Mouse (Mus musculus): ENCODE data around the gene Tex261. TPM values are rescaled to one million over a fixed set of nuclear protein-coding genes. Genes with fewer than 3 reads are reported as not detected.

The Tex261 gene
- polyA plus RNA-seq (2012; rRNA removed; ENCODE audit: low replicate concordance), result 78.3 and 99.0 TPM in 2 replicates

GRCm38 (mm10) chr6:83775638-83776293 lies at the start of gene Tex261:
TSS of gene Tex261 (minus strand) at chr6:83775813.

GRCm38 (mm10) chr6:83794760-83795296 lies 19.2 kb upstream of the Tex261 start, which contains the start of gene Nagk:
TSS of gene Nagk (plus strand) at chr6:83794982.

GRCm38 (mm10) chr6:83762344-83762743 lies 13.3 kb downstream of the Tex261 start, which contains the start of gene Ankrd53:
TSS of gene Ankrd53 (plus strand) at chr6:83762644.

GRCm38 (mm10) chr6:83742761-83743160 lies 32.9 kb downstream of the Tex261 start, which contains the start of gene Atp6v1b1:
TSS of gene Atp6v1b1 (plus strand) at chr6:83742990.

Other genes starting within 250 kb of the Tex261 start
- gene Actg2, start 239.5 kb downstream of the Tex261 start, polyA plus RNA-seq (2012; rRNA removed; ENCODE audit: low replicate concordance), result 241 and 539 TPM in 2 replicates
- gene Stambp, start 203.1 kb downstream of the Tex261 start, polyA plus RNA-seq (2012; rRNA removed; ENCODE audit: low replicate concordance), result 4.4 and 6.7 TPM in 2 replicates
- not detected in 2 replicates for gene Clec4f, start 119.6 kb downstream of the Tex261 start, polyA plus RNA-seq (2012; rRNA removed; ENCODE audit: low replicate concordance)
- gene Cd207, start 98.0 kb downstream of the Tex261 start, polyA plus RNA-seq (2012; rRNA removed; ENCODE audit: low replicate concordance), result not detected in 2 replicates
- not detected in 2 replicates for gene Vax2, start 64.5 kb downstream of the Tex261 start, polyA plus RNA-seq (2012; rRNA removed; ENCODE audit: low replicate concordance)
- not detected in 2 replicates for gene Atp6v1b1, start 32.8 kb downstream of the Tex261 start, polyA plus RNA-seq (2012; rRNA removed; ENCODE audit: low replicate concordance)
- not detected in 2 replicates for gene Ankrd53, start 13.2 kb downstream of the Tex261 start, polyA plus RNA-seq (2012; rRNA removed; ENCODE audit: low replicate concordance)
- 15.6 and 26.1 TPM in 2 replicates for gene Nagk, start 19.2 kb upstream of the Tex261 start, polyA plus RNA-seq (2012; rRNA removed; ENCODE audit: low replicate concordance)
- gene Paip2b, start 55.9 kb upstream of the Tex261 start, polyA plus RNA-seq (2012; rRNA removed; ENCODE audit: low replicate concordance), result 0.90 and 13.1 TPM in 2 replicates
- gene Zfp638, start 91.3 kb upstream of the Tex261 start, polyA plus RNA-seq (2012; rRNA removed; ENCODE audit: low replicate concordance), result 2.0 and 2.4 TPM in 2 replicates
- gene Dysf, start 232.8 kb upstream of the Tex261 start, polyA plus RNA-seq (2012; rRNA removed; ENCODE audit: low replicate concordance), result 3.2 and 7.1 TPM in 2 replicates

Data from duodenum, adult 2 months (tissue).